Mouse (Mus musculus): ENCODE data around the gene Ndst2. TPM values are rescaled to one million over a fixed set of nuclear protein-coding genes. Genes with fewer than 3 reads are reported as not detected.

Gene Ndst2
- polyA plus RNA-seq, 1 experiment: 28.7 TPM

DNA sequence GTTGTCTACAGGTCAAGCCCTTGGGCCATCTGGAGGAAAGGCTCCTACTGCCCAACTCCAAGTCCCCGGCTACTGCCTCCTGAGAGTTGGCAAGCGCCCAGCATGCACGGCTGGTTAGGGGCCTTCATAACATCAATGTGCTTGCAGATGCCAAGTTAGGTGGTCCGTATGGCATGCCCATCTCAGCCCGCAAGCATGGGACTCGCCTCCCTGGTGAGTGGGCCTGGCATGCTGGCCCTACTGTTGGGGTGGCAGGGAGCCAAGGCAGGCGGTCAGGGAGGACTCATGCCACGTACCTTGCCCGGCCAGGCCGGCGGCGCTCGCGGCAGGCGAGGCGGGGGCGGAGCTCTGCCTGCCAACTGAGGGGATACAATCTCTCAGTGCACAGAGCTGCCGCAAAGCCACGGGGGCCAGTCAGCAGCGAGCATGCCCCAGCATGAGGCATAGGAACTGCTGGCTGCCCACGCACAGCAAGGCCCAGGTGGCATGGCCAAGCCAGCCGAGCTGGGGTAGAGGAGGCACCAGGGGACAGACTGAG lies 23.1 kb upstream of the Ndst2 start:
- 58% methylated on average over 22 of the region's 22 CpGs for WGBS
- no peaks in the 10 kb centered on the region for H3K27me3 ChIP-seq (replicated peaks; ENCODE audit: control insufficient read depth, insufficient read depth, low read length)
- TF ChIP-seq CTCF (conservative IDR thresholded peaks at IDR 0.05; ENCODE audit: insufficient read depth, insufficient read length, low read depth, low read length) (no peak), POLR2A (IDR thresholded peaks at IDR 0.05; ENCODE audit: low read depth, low read length) (no peak)
- peak; percentile 79 for DNase-seq
- no peak overlapping the region for H3K27ac ChIP-seq (ENCODE audit: insufficient read depth, low read depth, low read length)
- peaks cover 3% of the 10 kb centered on the region; the same call in 1 of the 2 replicates for H3K4me1 ChIP-seq (ENCODE audit: control insufficient read depth, insufficient read depth, low read length)
- no peak overlapping the region for H3K4me3 ChIP-seq (ENCODE audit: insufficient read depth, low read depth, low read length)
- H3K36me3 ChIP-seq (ENCODE audit: control insufficient read depth, insufficient read depth, low read length): no peaks in the 10 kb centered on the region

DNA sequence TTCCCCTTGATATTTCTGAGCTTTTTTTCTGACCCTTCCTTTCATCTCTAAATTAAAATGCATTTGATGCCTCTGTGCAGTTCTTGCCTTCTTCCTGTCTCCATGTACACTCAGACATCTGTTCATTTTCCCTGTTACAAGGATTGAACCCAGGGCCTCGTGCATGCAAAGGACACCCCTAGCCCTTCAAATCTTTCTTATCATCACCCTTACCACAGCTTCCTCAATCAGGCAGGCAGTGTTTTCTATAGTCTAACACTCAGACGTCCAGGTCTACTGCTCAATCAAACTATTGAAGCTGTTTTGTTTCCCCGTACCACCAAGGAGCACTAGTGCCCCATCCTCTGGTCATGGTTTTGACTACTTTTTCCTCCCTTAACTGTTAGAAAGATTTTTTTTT lies 19.4 kb upstream of the Ndst2 start:
- H3K36me3 ChIP-seq (ENCODE audit: control insufficient read depth, insufficient read depth, low read length): no peaks in the 10 kb centered on the region
- DNase-seq: no peak
- H3K4me1 ChIP-seq (ENCODE audit: control insufficient read depth, insufficient read depth, low read length): peaks cover 6% of the 10 kb centered on the region; the same call in 1 of the 2 replicates
- TF ChIP-seq POLR2A (IDR thresholded peaks at IDR 0.05; ENCODE audit: low read depth, low read length) (no peak), CTCF (conservative IDR thresholded peaks at IDR 0.05; ENCODE audit: insufficient read depth, insufficient read length, low read depth, low read length) (no peak)
- no peak overlapping the region for H3K27ac ChIP-seq (ENCODE audit: insufficient read depth, low read depth, low read length)
- H3K4me3 ChIP-seq (ENCODE audit: insufficient read depth, low read depth, low read length): no peak overlapping the region
- H3K27me3 ChIP-seq (replicated peaks; ENCODE audit: control insufficient read depth, insufficient read depth, low read length): no peaks in the 10 kb centered on the region
- WGBS: 85% methylated on average over 3 of the region's 3 CpGs

DNA sequence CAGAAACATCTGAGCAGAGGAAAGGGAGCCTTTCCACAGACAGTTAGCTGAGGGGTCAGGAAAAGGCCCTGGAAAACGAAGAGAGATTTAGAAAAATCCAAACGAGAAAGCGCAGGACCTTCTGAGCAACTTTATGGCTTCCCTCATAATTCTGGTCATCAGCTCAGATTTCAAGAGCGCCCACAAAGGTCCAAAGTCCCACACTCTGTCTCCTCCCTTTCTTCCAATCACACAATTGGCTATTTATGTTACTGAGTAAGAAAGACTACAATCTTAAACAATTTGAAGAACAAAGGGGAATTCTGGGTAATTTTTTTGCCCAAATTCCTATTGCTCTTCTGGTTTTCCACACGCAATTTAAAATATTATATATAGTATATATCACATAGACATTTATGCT lies 16.1 kb upstream of the Ndst2 start:
- WGBS: 60% methylated on average over 5 of the region's 5 CpGs

DNA sequence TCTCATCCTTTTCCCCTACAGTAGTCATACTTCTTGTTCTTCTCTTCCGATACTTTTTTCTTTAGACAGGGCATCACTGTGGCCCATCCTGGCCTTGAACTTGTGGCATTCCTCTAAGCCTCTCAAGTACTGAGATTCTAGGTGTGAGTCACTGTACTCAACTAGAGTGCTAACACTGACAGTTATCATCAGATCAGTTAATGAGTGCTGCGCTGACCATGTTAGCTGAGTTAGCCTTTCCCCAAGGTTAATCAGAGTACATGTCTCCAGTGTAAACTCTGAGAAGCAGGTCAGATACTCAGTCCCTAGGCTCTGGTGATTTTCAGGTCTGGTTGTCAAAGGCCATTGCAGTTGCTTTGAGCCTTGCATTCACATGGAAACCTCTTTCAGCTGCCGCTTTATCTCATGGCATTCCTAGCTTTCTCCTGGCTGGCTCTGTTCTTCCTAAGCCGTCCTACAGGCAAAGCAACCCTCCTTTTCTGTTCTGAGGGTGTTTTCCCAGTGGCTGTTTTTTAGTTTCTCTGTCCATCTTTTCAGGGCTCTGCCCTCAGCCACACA lies 15.2 kb upstream of the Ndst2 start:
- Histone ChIP-seq H3K4me1 (ENCODE audit: control insufficient read depth, insufficient read depth, low read length) (peaks cover 3% of the 10 kb centered on the region; the same call in 1 of the 2 replicates), H3K27ac (ENCODE audit: insufficient read depth, low read depth, low read length) (0 out of 2 replicates have a peak overlapping the region, but pooled peaks have one; percentile 7), H3K4me3 (ENCODE audit: insufficient read depth, low read depth, low read length) (no peak overlapping the region), H3K27me3 (replicated peaks; ENCODE audit: control insufficient read depth, insufficient read depth, low read length) (no peaks in the 10 kb centered on the region), H3K36me3 (ENCODE audit: control insufficient read depth, insufficient read depth, low read length) (no peaks in the 10 kb centered on the region)
- TF ChIP-seq CTCF (conservative IDR thresholded peaks at IDR 0.05; ENCODE audit: insufficient read depth, insufficient read length, low read depth, low read length) (no peak), POLR2A (IDR thresholded peaks at IDR 0.05; ENCODE audit: low read depth, low read length) (no peak)
- WGBS: 81% methylated on average over 4 of the region's 4 CpGs
- DNase-seq: no peak

More for the DNA sequence above, 16.1 kb upstream of the Ndst2 start:
- Histone ChIP-seq H3K27ac (ENCODE audit: insufficient read depth, low read depth, low read length) (no peak overlapping the region), H3K27me3 (replicated peaks; ENCODE audit: control insufficient read depth, insufficient read depth, low read length) (no peaks in the 10 kb centered on the region), H3K4me3 (ENCODE audit: insufficient read depth, low read depth, low read length) (no peak overlapping the region), H3K36me3 (ENCODE audit: control insufficient read depth, insufficient read depth, low read length) (no peaks in the 10 kb centered on the region), H3K4me1 (ENCODE audit: control insufficient read depth, insufficient read depth, low read length) (peaks cover 3% of the 10 kb centered on the region; the same call in 1 of the 2 replicates)
- TF ChIP-seq CTCF (conservative IDR thresholded peaks at IDR 0.05; ENCODE audit: insufficient read depth, insufficient read length, low read depth, low read length) (no peak), POLR2A (IDR thresholded peaks at IDR 0.05; ENCODE audit: low read depth, low read length) (no peak)
- no peak for DNase-seq

DNA sequence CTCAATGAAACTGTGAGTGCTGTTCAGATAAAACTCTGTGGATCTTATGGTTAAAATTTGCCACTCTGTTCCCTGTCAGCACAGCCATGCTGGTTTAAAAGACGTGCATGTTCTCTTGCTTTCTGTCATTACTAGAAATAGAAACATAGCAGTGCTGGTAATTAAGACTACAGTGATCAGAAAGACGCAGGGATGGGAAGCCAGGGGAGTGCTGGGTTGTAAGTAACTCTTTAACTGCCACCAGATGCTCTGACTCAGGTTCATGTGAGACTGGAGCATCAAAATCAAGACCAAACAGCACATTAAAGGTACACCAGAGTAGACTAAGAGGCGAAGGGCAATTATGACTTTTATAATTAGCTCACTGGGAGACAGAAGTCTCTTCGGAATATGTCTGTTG lies 14.0 kb upstream of the Ndst2 start:
- Histone ChIP-seq H3K27ac (ENCODE audit: insufficient read depth, low read depth, low read length) (no peak overlapping the region), H3K27me3 (replicated peaks; ENCODE audit: control insufficient read depth, insufficient read depth, low read length) (no peaks in the 10 kb centered on the region), H3K4me1 (ENCODE audit: control insufficient read depth, insufficient read depth, low read length) (peaks cover 3% of the 10 kb centered on the region; the same call in 1 of the 2 replicates), H3K36me3 (ENCODE audit: control insufficient read depth, insufficient read depth, low read length) (peaks cover 4% of the 10 kb centered on the region), H3K4me3 (ENCODE audit: insufficient read depth, low read depth, low read length) (no peak overlapping the region)
- no peak for TF ChIP-seq CTCF (conservative IDR thresholded peaks at IDR 0.05; ENCODE audit: insufficient read depth, insufficient read length, low read depth, low read length)
- TF ChIP-seq POLR2A (IDR thresholded peaks at IDR 0.05; ENCODE audit: low read depth, low read length): no peak
- 69% methylated on average over 4 of the region's 4 CpGs for WGBS
- DNase-seq: no peak

DNA sequence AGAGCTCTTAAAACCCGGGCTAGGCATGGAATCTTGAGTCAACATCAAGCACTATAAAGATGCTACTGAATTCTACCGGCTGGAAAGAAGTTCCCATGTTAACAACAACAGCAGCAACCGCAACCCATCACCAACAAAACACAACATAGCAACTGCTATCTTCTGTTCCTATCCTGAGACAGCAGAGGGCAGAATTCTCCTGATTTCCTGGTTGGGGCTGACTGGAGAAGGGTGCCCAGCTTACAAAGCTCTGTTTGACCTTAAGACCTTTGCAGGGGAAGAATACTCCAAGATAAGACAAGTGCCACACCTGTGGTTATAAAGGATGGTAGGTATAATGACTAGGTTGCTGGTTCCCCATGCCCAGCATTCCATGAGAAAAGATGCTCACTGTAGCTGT lies 12.6 kb upstream of the Ndst2 start:
- 82% methylated on average over 3 of the region's 3 CpGs for WGBS
- no peak overlapping the region for H3K27ac ChIP-seq (ENCODE audit: insufficient read depth, low read depth, low read length)
- H3K36me3 ChIP-seq (ENCODE audit: control insufficient read depth, insufficient read depth, low read length): peaks cover 4% of the 10 kb centered on the region
- H3K27me3 ChIP-seq (replicated peaks; ENCODE audit: control insufficient read depth, insufficient read depth, low read length): no peaks in the 10 kb centered on the region
- H3K4me1 ChIP-seq (ENCODE audit: control insufficient read depth, insufficient read depth, low read length): peaks cover 3% of the 10 kb centered on the region; the same call in 1 of the 2 replicates
- DNase-seq: no peak
- no peak overlapping the region for H3K4me3 ChIP-seq (ENCODE audit: insufficient read depth, low read depth, low read length)
- TF ChIP-seq CTCF (conservative IDR thresholded peaks at IDR 0.05; ENCODE audit: insufficient read depth, insufficient read length, low read depth, low read length) (peak; percentile 29; the same call in 1 of the 2 replicates), POLR2A (IDR thresholded peaks at IDR 0.05; ENCODE audit: low read depth, low read length) (no peak)

DNA sequence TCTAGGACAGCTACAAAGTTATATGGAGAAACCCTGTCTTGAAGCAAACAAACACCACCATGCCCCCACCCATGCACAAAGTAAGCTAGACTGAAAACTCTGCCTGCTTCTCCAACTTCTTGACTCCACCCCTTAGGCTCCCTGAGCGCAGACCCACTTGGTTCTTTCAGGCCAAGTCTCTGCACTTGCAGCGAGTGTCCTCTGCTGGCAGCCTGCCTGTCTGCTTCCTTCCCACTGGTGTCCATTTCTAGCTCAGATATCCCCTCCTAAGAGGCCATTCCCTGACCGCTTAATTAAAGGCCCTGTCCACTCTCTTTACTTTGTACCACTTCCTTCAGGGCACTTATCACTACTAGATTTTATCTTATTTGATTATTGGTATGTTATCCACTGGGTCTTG lies 9.3 kb upstream of the Ndst2 start:
- 53% methylated on average over 3 of the region's 3 CpGs for WGBS

More for the DNA sequence above, 9.3 kb upstream of the Ndst2 start:
- Histone ChIP-seq H3K36me3 (ENCODE audit: control insufficient read depth, insufficient read depth, low read length) (peaks cover 6% of the 10 kb centered on the region), H3K27ac (ENCODE audit: insufficient read depth, low read depth, low read length) (no peak overlapping the region), H3K4me3 (ENCODE audit: insufficient read depth, low read depth, low read length) (no peak overlapping the region), H3K27me3 (replicated peaks; ENCODE audit: control insufficient read depth, insufficient read depth, low read length) (no peaks in the 10 kb centered on the region), H3K4me1 (ENCODE audit: control insufficient read depth, insufficient read depth, low read length) (no peaks in the 10 kb centered on the region)
- DNase-seq: peak; percentile 54
- TF ChIP-seq CTCF (conservative IDR thresholded peaks at IDR 0.05; ENCODE audit: insufficient read depth, insufficient read length, low read depth, low read length) (0 out of 2 replicates have a peak, but pooled peaks have one; percentile 12), POLR2A (IDR thresholded peaks at IDR 0.05; ENCODE audit: low read depth, low read length) (no peak)

Measured in kidney, adult 2 months (tissue).